In the genomic region with DNA sequence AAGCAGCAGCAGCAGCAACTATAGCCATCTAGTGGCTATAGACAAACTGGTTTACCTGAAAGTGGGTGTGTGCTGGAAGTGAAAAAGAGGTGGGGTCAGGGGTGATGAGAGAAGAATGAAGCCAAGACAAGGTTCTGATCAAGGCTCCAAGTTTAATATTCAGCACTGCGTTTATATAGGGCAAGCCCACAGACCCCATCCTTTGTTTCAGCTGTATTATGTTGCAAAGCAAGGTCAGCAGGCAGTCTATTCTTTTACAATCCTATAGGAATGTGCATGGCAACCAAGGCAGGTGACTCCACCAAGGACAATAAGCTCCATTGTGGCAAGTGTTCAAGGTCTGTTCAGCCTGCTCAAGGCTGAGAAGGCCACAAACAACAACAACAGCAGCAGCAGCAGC, we compare ENCODE assay signal across 32 mouse cellular contexts. TPM values are rescaled to one million over a fixed set of nuclear protein-coding genes. Genes with fewer than 3 reads are reported as not detected.
"Had no signal": no experiment of that assay in that cellular context is flagged by ENCODE, and none has a peak within 500 bp of the region (broad histone marks: within the 10 kb centered on the region; RNA-seq: fewer than 3 reads in every experiment).

No protein-coding gene starts in this region.

- H3K9me3 ChIP-seq: hindbrain, embryonic 10.5 days; hindbrain, embryonic 12.5 days; intestine, embryonic 15.5 days; limb, embryonic 10.5 days; limb, embryonic 12.5 days; liver, embryonic 13.5 days; liver, embryonic 15.5 days had no signal

- H3K9ac ChIP-seq: hindbrain, embryonic 12.5 days; hindbrain, embryonic 14.5 days; intestine, embryonic 15.5 days; limb, embryonic 12.5 days; liver, embryonic 13.5 days; liver, embryonic 15.5 days had no signal

- H3K27ac ChIP-seq: gastrocnemius, adult 2 months; heart, adult 2 months; hindbrain, embryonic 10.5 days; hindbrain, embryonic 12.5 days; hindbrain, embryonic 14.5 days; intestine, embryonic 15.5 days; layer of hippocampus, adult 2 months; left cerebral cortex, adult 2 months; limb, embryonic 10.5 days; limb, embryonic 12.5 days; liver, embryonic 13.5 days; liver, embryonic 15.5 days had no signal

- H3K4me3 ChIP-seq: gastrocnemius, adult 2 months; heart, adult 2 months; hindbrain, embryonic 10.5 days; hindbrain, embryonic 12.5 days; intestine, embryonic 15.5 days; layer of hippocampus, adult 2 months; left cerebral cortex, adult 2 months; limb, embryonic 10.5 days; limb, embryonic 12.5 days; liver, embryonic 13.5 days; liver, embryonic 15.5 days had no signal

- H3K36me3 ChIP-seq: hindbrain, embryonic 10.5 days; hindbrain, embryonic 12.5 days; intestine, embryonic 15.5 days; limb, embryonic 10.5 days; limb, embryonic 12.5 days; liver, embryonic 13.5 days; liver, embryonic 15.5 days had no signal

- ATAC-seq: hindbrain, embryonic 16.5 days; inflammation-experienced regulatory T-cells, adult 6 months; intestine, embryonic 15.5 days; intestine, postnatal 0 days had no signal

- H3K27me3 ChIP-seq: hindbrain, embryonic 12.5 days; intestine, embryonic 15.5 days; limb, embryonic 12.5 days; liver, embryonic 13.5 days; liver, embryonic 15.5 days had no signal

- H3K4me1 ChIP-seq: hindbrain, embryonic 12.5 days; intestine, embryonic 15.5 days; limb, embryonic 10.5 days; limb, embryonic 12.5 days; liver, embryonic 13.5 days; liver, embryonic 15.5 days had no signal

- DNase-seq: gastrocnemius, adult 2 months; gastrocnemius, postnatal 10 days; gastrocnemius, postnatal 25 days; heart, adult 2 months; heart, postnatal 10 days; heart, postnatal 4 days; kidney, adult 18-20 months; kidney, adult 8-10 months; kidney, postnatal 10 days; kidney, postnatal 25 days; kidney, postnatal 4 days; liver; liver, embryonic 13.5 days had no signal

RNA-seq across cellular contexts. Expression of gene Olfr1340, which starts 8.3 kb away (rescaled TPM):
- polyA plus RNA-seq: heart, adult 2 months; heart, embryonic 11.5 days; heart, embryonic 14.5 days; heart, embryonic 16.5 days; hindbrain, embryonic 10.5 days; hindbrain, embryonic 12.5 days; hindbrain, embryonic 14.5 days; hindbrain, embryonic 16.5 days; inflammation-experienced regulatory T-cells, adult 6 months; intestine, embryonic 15.5 days; intestine, postnatal 0 days; kidney, embryonic 14.5 days; kidney, embryonic 16.5 days; limb, embryonic 10.5 days; limb, embryonic 12.5 days; limb, embryonic 14.5 days; liver, embryonic 11.5 days; liver, embryonic 13.5 days; liver, embryonic 15.5 days had no signal

RNA-seq across cellular contexts. Expression of gene Olfr1341, which starts 8.3 kb away (rescaled TPM):
- polyA plus RNA-seq: heart, adult 2 months; heart, embryonic 11.5 days; heart, embryonic 14.5 days; heart, embryonic 16.5 days; hindbrain, embryonic 10.5 days; hindbrain, embryonic 12.5 days; hindbrain, embryonic 14.5 days; hindbrain, embryonic 16.5 days; inflammation-experienced regulatory T-cells, adult 6 months; intestine, embryonic 15.5 days; intestine, postnatal 0 days; kidney, embryonic 14.5 days; kidney, embryonic 16.5 days; limb, embryonic 10.5 days; limb, embryonic 12.5 days; limb, embryonic 14.5 days; liver, embryonic 11.5 days; liver, embryonic 13.5 days; liver, embryonic 15.5 days had no signal

RNA-seq across cellular contexts. Expression of gene Olfr1342, which starts 19.1 kb away (rescaled TPM):
- polyA plus RNA-seq: heart, adult 2 months; heart, embryonic 11.5 days; heart, embryonic 14.5 days; heart, embryonic 16.5 days; hindbrain, embryonic 10.5 days; hindbrain, embryonic 12.5 days; hindbrain, embryonic 14.5 days; hindbrain, embryonic 16.5 days; inflammation-experienced regulatory T-cells, adult 6 months; intestine, embryonic 15.5 days; intestine, postnatal 0 days; limb, embryonic 12.5 days; liver, embryonic 11.5 days; liver, embryonic 13.5 days; liver, embryonic 15.5 days had no signal

RNA-seq across cellular contexts. Expression of gene Olfr1339, which starts 20.3 kb away (rescaled TPM):
- polyA plus RNA-seq: heart, adult 2 months; heart, embryonic 11.5 days; heart, embryonic 14.5 days; heart, embryonic 16.5 days; hindbrain, embryonic 10.5 days; hindbrain, embryonic 12.5 days; hindbrain, embryonic 14.5 days; hindbrain, embryonic 16.5 days; inflammation-experienced regulatory T-cells, adult 6 months; intestine, embryonic 15.5 days; intestine, postnatal 0 days; kidney, embryonic 14.5 days; kidney, embryonic 16.5 days; limb, embryonic 10.5 days; limb, embryonic 12.5 days; limb, embryonic 14.5 days; liver, embryonic 11.5 days; liver, embryonic 13.5 days; liver, embryonic 15.5 days had no signal

RNA-seq across cellular contexts. Expression of gene Olfr1338, which starts 46.9 kb away (rescaled TPM):
- polyA plus RNA-seq: heart, adult 2 months; heart, embryonic 11.5 days; heart, embryonic 14.5 days; heart, embryonic 16.5 days; hindbrain, embryonic 10.5 days; hindbrain, embryonic 12.5 days; hindbrain, embryonic 14.5 days; hindbrain, embryonic 16.5 days; inflammation-experienced regulatory T-cells, adult 6 months; intestine, embryonic 15.5 days; intestine, postnatal 0 days; kidney, embryonic 14.5 days; kidney, embryonic 16.5 days; limb, embryonic 10.5 days; limb, embryonic 12.5 days; limb, embryonic 14.5 days; liver, embryonic 11.5 days; liver, embryonic 13.5 days; liver, embryonic 15.5 days had no signal
